Mouse (Mus musculus) urinary bladder, postnatal 14 days (tissue): Measurements from ENCODE around the gene Trak1.
"Not testable (repeated sequence)": the region's sequence is repeated elsewhere in the genome, so short reads cannot be mapped to it uniquely, and the experiment has no call there.

ENCODE experiments used
- DNase-seq: peaks from one replicate; pipeline ENCODE4 v3.0.0; 2021; ENCODE audit warnings: low spot score

Trak1 gene

GRCm38 (mm10) chr9:121430379-121430778 lies 133.1 kb downstream of the Trak1 start:
- no peak for DNase-seq

DNA sequence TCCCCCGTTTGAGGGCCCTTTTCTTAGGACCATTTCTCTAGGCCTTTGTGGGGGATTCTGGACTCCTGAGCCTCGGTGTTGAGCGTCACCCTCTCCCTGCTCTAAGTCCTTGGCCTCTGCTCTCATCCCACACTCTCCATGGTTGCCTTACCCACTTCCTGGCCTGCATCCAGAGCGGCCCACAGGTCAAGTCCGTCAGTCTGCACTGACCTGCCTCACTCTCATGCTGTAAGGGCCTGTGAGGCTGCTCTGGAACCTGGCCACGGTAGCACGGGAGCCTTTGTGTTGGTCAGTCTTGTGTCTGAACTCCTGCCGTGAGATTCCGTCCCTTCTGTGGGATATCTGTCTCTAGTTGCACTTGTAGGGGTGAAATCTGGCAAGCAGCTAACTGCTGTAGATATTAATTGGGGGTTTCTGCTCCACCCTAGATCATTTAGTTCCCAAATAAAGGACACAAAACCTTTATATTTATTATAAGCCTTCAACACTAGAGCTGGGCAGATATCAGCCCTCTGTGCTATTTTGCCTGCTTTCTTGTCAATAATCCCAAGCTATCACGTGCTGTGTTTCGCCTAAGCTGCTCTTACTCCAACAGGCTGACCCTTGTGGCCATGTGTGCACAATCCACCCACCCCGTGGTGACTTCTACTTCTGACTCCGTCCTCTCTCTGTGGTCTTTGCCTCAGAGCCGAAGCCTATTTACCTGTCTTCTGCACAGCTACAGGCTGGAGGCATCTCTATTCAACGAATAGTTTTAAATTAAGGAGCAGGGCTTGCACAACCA lies 136.6 kb downstream of the Trak1 start:
- no peak for DNase-seq

DNA sequence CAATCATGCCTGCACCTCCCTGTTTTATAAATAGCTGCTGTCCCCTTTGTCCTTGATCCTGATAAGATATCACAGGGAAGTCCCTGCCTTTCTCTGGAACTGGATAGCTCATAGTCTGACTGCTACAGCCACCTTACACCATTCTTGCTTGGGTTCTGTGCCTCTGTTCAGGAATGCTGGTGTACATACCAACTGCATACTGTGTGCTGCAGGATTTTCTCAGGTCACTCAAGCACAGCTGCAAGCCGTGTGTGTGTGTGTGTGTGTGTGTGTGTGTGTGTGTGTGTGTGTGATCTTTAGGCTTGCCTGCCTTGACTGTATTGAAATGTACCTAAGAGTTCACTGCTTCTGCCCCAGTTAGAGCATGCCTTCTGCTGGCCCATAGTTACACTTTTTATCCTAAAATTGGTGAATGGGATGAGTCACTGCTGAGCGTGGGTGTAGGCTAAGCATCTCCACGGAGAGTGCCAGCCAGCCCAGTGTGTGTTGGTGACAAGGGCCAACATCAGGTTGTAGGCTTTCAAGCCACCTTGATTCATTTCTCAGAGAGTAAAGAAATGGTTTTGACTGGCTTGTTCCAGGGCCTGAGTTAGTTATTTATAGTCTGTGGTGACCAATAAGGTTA lies 138.1 kb downstream of the Trak1 start:
- DNase-seq: no peak

- DNase-seq: no peak
These were observed 139.2 kb downstream of the Trak1 start for GRCm38 (mm10) chr9:121436501-121436900.

- no peak for DNase-seq
These were observed 144.8 kb downstream of the Trak1 start for GRCm38 (mm10) chr9:121442145-121442544.

DNA sequence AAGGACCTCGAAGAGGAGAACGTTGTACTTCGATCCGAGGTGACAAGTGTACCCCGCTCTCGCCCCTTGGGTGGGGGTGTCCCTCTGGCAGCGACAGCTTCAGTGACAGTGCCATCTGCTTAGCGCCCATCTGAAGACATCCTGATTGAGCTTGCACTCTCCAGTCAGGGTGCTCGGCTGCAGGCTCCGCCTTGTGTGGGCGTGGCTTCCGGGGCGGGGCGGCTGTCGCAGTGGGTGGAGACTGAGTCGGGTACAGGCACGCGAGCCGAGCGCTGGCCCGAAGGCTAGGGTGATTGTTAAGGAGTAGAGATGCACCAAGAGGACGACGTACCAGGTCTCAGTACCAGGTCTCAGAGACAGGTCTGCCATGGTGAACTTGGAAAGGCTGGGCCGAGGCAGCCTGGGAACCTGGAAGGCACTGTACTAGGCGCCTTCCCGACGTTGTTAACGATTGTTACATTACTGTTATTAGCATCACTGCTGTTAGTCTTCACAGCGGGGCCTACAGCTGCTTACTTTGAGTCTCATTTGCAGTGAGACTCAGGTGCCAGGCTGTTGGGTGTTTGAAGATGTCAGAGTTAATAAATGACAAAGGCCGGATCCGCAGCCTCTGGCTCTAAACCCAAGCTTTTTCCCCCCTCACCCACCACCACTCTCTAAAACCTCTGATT lies 146.5 kb downstream of the Trak1 start:
- no peak for DNase-seq

- DNase-seq: no peak
These were observed 147.0 kb downstream of the Trak1 start for GRCm38 (mm10) chr9:121444367-121444707.

GRCm38 (mm10) chr9:121445364-121445763 lies 148.1 kb downstream of the Trak1 start:
- peak; percentile 60 for DNase-seq

- DNase-seq: no peak
These were observed 149.1 kb downstream of the Trak1 start for GRCm38 (mm10) chr9:121446431-121446831.

GRCm38 (mm10) chr9:121452342-121452942 lies 155.1 kb downstream of the Trak1 start:
- not testable (repeated sequence) for DNase-seq

DNA sequence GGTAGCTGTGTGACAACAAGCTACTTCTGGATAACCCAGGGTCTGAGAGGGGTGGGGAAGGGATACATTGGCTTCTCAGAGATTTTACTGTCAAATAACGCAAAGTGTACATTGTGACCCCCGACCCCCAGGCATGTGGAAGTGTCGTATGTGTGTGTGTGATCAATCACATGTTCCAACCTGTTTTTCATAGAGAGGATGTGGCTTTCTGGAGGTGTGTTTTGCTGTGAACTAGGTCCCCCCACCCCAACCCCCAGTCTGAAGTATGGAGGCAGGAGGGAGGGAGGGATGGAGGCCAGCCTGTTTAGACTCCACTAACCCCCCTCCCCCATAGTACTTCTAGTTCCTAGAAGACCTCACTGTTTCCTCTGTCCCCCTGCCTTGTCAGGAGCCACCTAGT lies 157.6 kb downstream of the Trak1 start:
- no peak for DNase-seq

GRCm38 (mm10) chr9:121456739-121457515 lies 159.6 kb downstream of the Trak1 start:
- no peak for DNase-seq

- DNase-seq: peak; percentile 61
These were observed 161.2 kb downstream of the Trak1 start for GRCm38 (mm10) chr9:121458466-121458865.

DNA sequence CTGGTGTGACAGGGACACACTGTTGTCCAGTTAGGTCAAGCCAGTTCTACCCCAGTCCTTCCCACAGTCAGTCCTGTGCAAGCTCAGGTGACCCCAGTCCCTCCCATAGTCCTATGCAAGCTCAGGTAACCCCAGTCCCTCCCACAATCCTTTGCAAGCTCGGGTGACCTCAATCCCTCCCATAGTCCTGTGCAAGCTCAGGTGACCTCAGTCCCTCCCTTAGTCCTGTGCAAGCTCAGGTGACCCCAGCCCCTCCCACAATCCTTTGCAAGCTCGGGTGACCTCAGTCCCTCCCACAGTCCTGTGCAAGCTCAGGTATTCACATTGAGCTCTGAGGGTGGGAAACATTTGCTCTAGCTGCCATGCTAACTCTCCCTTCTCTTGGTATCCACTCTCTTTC lies 162.6 kb downstream of the Trak1 start:
- no peak for DNase-seq

DNA sequence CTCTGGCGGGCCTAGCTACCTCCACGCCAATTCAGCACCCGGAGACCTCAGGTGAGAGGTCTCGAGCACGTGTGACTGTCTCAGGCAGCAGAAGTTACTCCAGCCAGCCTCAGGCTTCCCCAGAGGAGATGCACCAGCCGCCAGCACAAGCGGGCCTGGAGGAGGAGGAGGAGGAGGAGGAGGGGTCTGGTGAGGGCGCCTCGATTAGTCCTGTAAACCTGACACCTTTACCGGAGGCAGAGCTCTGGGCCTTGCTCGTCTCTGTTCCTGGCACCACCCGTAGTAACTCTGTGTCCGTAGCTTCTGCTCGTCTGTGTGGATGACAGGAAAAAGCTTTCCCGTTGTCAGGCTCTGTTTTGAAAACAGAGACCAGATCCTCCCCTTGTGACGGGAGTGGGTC lies 163.2 kb downstream of the Trak1 start:
- DNase-seq: no peak

DNA sequence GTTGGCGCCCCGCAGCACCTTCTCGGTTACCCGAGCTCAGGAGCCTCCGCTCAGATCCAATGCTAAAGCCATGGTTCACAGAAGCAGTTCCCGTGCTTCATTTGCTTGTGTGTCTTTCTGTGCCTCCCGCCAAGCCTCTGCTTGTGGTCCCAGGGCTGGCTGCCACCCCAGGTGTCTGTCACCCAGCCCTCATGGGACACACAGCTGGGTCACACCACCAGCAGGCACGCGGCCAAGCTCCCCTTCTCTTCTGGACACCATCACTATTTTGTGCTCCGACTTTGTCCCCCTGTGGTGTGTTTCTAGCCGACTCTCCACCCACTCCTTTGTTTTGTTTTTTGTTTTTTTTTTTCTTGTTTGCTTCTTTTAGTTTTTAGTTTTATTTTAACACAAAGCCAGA lies 170.2 kb downstream of the Trak1 start:
- no peak for DNase-seq

GRCm38 (mm10) chr9:121469711-121470110 lies 172.4 kb downstream of the Trak1 start:
- no peak for DNase-seq

DNA sequence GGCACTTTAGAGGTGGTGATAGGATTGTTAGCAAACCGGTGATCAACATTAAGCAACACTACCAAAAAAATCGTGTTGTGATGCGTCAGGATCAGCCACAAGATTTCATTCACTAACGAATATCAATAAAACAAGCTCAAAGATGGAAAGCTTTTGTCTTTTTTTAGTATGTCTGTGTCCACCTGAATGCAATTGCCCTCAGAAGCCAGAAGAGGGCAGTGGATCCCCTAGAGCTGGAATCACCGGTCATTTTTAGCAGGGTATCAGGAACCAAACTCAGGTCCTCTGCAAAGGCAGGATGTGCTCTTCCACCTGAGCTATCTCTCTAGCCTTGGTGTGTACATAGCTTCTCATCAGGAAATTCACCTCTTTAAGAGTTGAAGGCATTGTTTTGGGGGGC lies 177.5 kb downstream of the Trak1 start:
- no peak for DNase-seq

- no peak for DNase-seq
These were observed 178.5 kb downstream of the Trak1 start for GRCm38 (mm10) chr9:121475488-121476452.

GRCm38 (mm10) chr9:121477305-121477911 lies 180.1 kb downstream of the Trak1 start:
- DNase-seq: peak; percentile 74
